19 mouse cellular contexts compared by ENCODE assay signal in the genomic region with DNA sequence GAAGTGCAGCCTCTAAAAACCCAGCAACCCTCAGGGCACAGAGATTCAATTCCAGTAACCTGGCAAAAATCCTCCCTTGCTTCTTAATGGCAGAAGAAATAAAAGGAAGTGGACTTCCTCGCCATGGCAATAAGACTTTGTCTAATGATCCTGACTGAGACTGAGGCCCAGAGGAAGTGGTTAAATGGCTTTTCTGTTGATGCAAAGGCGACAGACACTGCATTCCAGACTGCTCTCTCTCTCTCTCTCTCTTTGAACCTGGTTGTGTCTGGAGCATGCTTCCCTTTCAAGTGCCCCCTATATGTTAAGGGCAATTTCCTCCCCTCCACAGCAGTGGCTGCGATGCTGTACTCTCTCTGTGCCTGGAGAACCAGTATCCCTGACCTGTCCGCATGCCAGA.
"Had no signal": no experiment of that assay in that cellular context is flagged by ENCODE, and none has a peak within 500 bp of the region (broad histone marks: within the 10 kb centered on the region; RNA-seq: fewer than 3 reads in every experiment).

No protein-coding gene starts in this region.

- H3K4me3 ChIP-seq: layer of hippocampus, adult 2 months; limb, embryonic 15.5 days; megakaryocyte, embryonic 14.5 days; midbrain, embryonic 13.5 days; myocyte; neural tube, embryonic 13.5 days had no signal

- H3K9ac ChIP-seq: limb, embryonic 15.5 days; liver, embryonic 14.5 days; liver, postnatal 0 days; lung, embryonic 14.5 days; midbrain, embryonic 13.5 days; neural tube, embryonic 13.5 days had no signal

- H3K27ac ChIP-seq: kidney, postnatal 0 days; layer of hippocampus, adult 2 months; limb, embryonic 15.5 days; liver, embryonic 14.5 days; macrophage; midbrain, embryonic 13.5 days; neural tube, embryonic 13.5 days had no signal

- H3K9me3 ChIP-seq: limb, embryonic 15.5 days; megakaryocyte, embryonic 14.5 days; midbrain, embryonic 13.5 days; neural tube, embryonic 13.5 days had no signal

- DNase-seq: layer of hippocampus, adult 9-11 months; liver, postnatal 0 days; retina, postnatal 1 day; right cerebral cortex, postnatal 25 days; thymus, adult 18-20 months; thymus, postnatal 36 days had no signal

- H3K4me2 ChIP-seq: limb, embryonic 15.5 days; liver, embryonic 11.5 days; lung, embryonic 14.5 days; midbrain, embryonic 13.5 days; neural tube, embryonic 13.5 days had no signal

- H3K27me3 ChIP-seq: limb, embryonic 15.5 days; megakaryocyte, embryonic 14.5 days; midbrain, embryonic 13.5 days; neural tube, embryonic 13.5 days had no signal

- H3K4me1 ChIP-seq: limb, embryonic 15.5 days; midbrain, embryonic 13.5 days; neural tube, embryonic 13.5 days had no signal

- ATAC-seq: liver, postnatal 0 days; lung, postnatal 0 days; midbrain, embryonic 13.5 days; midbrain, embryonic 16.5 days had no signal
